Mouse (Mus musculus): ENCODE measurements around the gene Pard3.

DNA sequence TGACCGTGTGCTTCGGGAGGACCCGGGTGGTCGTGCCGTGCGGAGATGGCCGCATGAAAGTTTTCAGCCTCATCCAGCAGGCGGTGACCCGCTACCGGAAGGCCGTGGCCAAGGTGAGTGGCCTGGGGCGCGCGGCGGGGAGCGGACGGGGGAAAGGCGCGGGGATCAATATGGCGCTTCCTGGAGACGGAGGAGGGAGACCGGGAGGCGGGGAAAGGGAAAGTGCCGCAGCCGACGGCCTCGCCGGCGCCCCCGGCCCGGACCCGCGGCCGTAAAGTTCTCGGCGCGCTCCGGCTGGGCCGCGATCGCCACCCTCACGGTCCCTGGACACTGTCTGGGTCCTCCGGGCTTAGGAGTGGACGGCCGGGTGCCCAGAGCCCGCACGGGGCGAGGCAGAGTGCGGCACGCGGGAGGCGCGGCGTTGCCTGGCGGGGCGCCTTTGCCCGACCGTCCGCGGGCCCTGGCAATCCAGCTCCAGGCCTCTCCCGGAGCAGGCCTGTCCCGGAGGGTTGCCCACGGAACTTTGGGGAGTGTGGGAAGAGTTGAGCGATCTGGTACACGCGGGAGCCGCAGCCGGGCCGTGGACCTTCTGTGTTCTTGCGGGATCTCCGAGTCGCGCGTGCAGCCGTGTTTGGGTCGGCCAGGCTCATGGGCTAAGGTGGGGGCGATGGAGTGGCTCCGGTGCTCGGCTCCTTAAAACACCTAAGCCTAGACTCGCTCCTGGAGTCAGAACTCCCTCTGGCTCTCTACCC, 844 bp downstream of the Pard3 start:
- TF ChIP-seq POLR2A (IDR thresholded peaks at IDR 0.05; ENCODE audit: low read depth, low read length) (no peak), CTCF (conservative IDR thresholded peaks at IDR 0.05; ENCODE audit: insufficient read depth, insufficient read length, low read depth, low read length) (no peak)
